Mouse (Mus musculus): ENCODE measurements around the gene Lrfn2.

GRCm38 (mm10) chr17:49029556-49030268, 97.5 kb downstream of the Lrfn2 start:
- no peak for TF ChIP-seq CTCF (IDR thresholded peaks at IDR 0.05)
- TF ChIP-seq EP300 (IDR thresholded peaks at IDR 0.05): no peak
